Mouse (Mus musculus) cerebellum, adult 2 months (tissue): ENCODE measurements at regions not wholly inside any gene's neighbourhood (a gene's known extent, or its start where the extent isn't known, plus 50 kb on each side); places are given as distances from the start of the nearest gene placed in this dataset.

ENCODE experiments used
- DNase-seq, 2 experiments: peaks; one replicate each; pipeline ENCODE4 v3.0.0; 2021
- H3K27ac ChIP-seq: fragments of 200-500 bp; 2 replicates; pipeline ENCODE4 v1.5.1; 2012; ENCODE audit warnings: low read length, control low read depth, inconsistent platforms; ENCODE audit not compliant: insufficient read depth
- H3K27me3 ChIP-seq: fragments of 200-500 bp; 2 replicates; pipeline ENCODE4 v1.6.1; 2012; ENCODE audit warnings: inconsistent platforms, mild to moderate bottlenecking, low read length, moderate library complexity; ENCODE audit not compliant: control insufficient read depth, insufficient read depth
- H3K4me1 ChIP-seq: fragments of 200-500 bp; 2 replicates; pipeline ENCODE4 v1.6.1; 2011; ENCODE audit warnings: low read length; ENCODE audit not compliant: control insufficient read depth, insufficient read depth
- H3K4me3 ChIP-seq: fragments of 200-500 bp; replicated peaks from 2 replicates; pipeline ENCODE3; 2011; ENCODE audit warnings: mild to moderate bottlenecking, low read depth, low read length, control low read depth; ENCODE audit not compliant: insufficient read depth
- CTCF ChIP-seq: fragments of 200-500 bp; IDR thresholded peaks from 2 replicates; pipeline ENCODE4 v1.5.1; 2011; ENCODE audit warnings: low read depth, mild to moderate bottlenecking, control low read depth, low read length, moderate library complexity, borderline replicate concordance; ENCODE audit not compliant: insufficient read depth
- POLR2A ChIP-seq: fragments of 200-500 bp; IDR thresholded peaks from 2 replicates; pipeline ENCODE4 v1.6.1; 2011; ENCODE audit warnings: low read length, control low read depth, borderline replicate concordance; ENCODE audit not compliant: insufficient read depth
- WGBS: fragments of 180-500 bp; shearing (Covaris S2); methylation state at CpG from one replicate; pipeline ENCODE4 v1.1.7; 2018; 5-methylcytosine and 5-hydroxymethylcytosine counted together

- 82% methylated on average over 2 of the region's 2 CpGs for WGBS
- no peak for TF ChIP-seq CTCF
- TF ChIP-seq POLR2A: no peak
- Histone ChIP-seq H3K27ac (no peak overlapping the region), H3K4me1 (no peaks in the 10 kb centered on the region), H3K4me3 (no peak overlapping the region), H3K27me3 (no peaks in the 10 kb centered on the region)
- no peak for DNase-seq
Measured at GRCm38 (mm10) chr12:118694701-118695100, 151.4 kb upstream of the Sp8 start.

- H3K4me1 ChIP-seq: no peaks in the 10 kb centered on the region
- no peak for DNase-seq
- TF ChIP-seq POLR2A (no peak), CTCF (no peak)
- H3K27ac ChIP-seq: no peak overlapping the region
- H3K4me3 ChIP-seq: no peak overlapping the region
- WGBS: 92% methylated on average over 1 of the region's 1 CpGs
- no peaks in the 10 kb centered on the region for H3K27me3 ChIP-seq
Measured at GRCm38 (mm10) chr12:118682902-118683301, 163.2 kb upstream of the Sp8 start.

GRCm38 (mm10) chr12:118677989-118678388, 168.1 kb upstream of the Sp8 start:
- Histone ChIP-seq H3K27me3 (no peaks in the 10 kb centered on the region), H3K4me3 (no peak overlapping the region), H3K4me1 (no peaks in the 10 kb centered on the region), H3K27ac (no peak overlapping the region)
- TF ChIP-seq POLR2A (no peak), CTCF (no peak)
- WGBS: 78% methylated on average over 4 of the region's 4 CpGs
- DNase-seq: no peak

GRCm38 (mm10) chr12:118661575-118661974, 184.6 kb upstream of the Sp8 start:
- WGBS: 8% methylated on average over 9 of the region's 9 CpGs

GRCm38 (mm10) chr12:118661214-118661486, 185.0 kb upstream of the Sp8 start:
- WGBS: 2% methylated on average over 5 of the region's 5 CpGs

More at GRCm38 (mm10) chr12:118661575-118661974, 184.6 kb upstream of the Sp8 start:
- Histone ChIP-seq H3K4me3 (no peak overlapping the region), H3K27ac (no peak overlapping the region), H3K4me1 (no peaks in the 10 kb centered on the region), H3K27me3 (peaks cover 3% of the 10 kb centered on the region; the same call in 1 of the 2 replicates)
- TF ChIP-seq POLR2A (no peak), CTCF (no peak)
- DNase-seq: no peak

GRCm38 (mm10) chr12:118660384-118661213, 185.5 kb upstream of the Sp8 start:
- Histone ChIP-seq H3K4me1 (no peaks in the 10 kb centered on the region), H3K27me3 (peaks cover 3% of the 10 kb centered on the region; the same call in 1 of the 2 replicates), H3K27ac (no peak overlapping the region), H3K4me3 (no peak overlapping the region)
- TF ChIP-seq CTCF (no peak), POLR2A (no peak)
- no peak for DNase-seq
- WGBS: 5% methylated on average over 12 of the region's 12 CpGs

More at GRCm38 (mm10) chr12:118661214-118661486, 185.0 kb upstream of the Sp8 start:
- no peak for DNase-seq
- Histone ChIP-seq H3K27ac (no peak overlapping the region), H3K27me3 (peaks cover 3% of the 10 kb centered on the region; the same call in 1 of the 2 replicates), H3K4me1 (no peaks in the 10 kb centered on the region), H3K4me3 (no peak overlapping the region)
- TF ChIP-seq POLR2A (no peak), CTCF (no peak)

- Histone ChIP-seq H3K4me3 (no peak overlapping the region), H3K27ac (no peak overlapping the region), H3K4me1 (no peaks in the 10 kb centered on the region), H3K27me3 (peaks cover 3% of the 10 kb centered on the region; the same call in 1 of the 2 replicates)
- no peak for DNase-seq
- TF ChIP-seq CTCF (no peak), POLR2A (no peak)
- WGBS: 19% methylated on average over 14 of the region's 14 CpGs
Measured at GRCm38 (mm10) chr12:118659240-118660120, 186.6 kb upstream of the Sp8 start.
